Mouse (Mus musculus) limb, embryonic 14.5 days (tissue): Measurements from ENCODE around the gene Xlr5a. TPM values are rescaled to one million over a fixed set of nuclear protein-coding genes. Genes with fewer than 3 reads are reported as not detected.
"Not testable (repeated sequence)": the region's sequence is repeated elsewhere in the genome, so short reads cannot be mapped to it uniquely, and the experiment has no call there.

ENCODE experiments used
- ATAC-seq: fragments of 200-750 bp; cut with Nextera tagmentation; 2 replicates; pipeline ENCODE4 v1.8.0; 2017; ENCODE audit warnings: low read depth, moderate number of reproducible peaks, moderate TSS enrichment; ENCODE audit not compliant: low FRiP score
- DNase-seq: peaks from one replicate; pipeline ENCODE4 v3.0.0-alpha.2; 2015; ENCODE audit warnings: low spot score
- H3K27ac ChIP-seq: fragments of 300-500 bp; sonication (generic); replicated peaks from 2 replicates; pipeline ENCODE4 v1.5.1; 2014; ENCODE audit warnings: low read depth, mild to moderate bottlenecking, low read length, moderate library complexity, mixed read lengths
- H3K27me3 ChIP-seq: fragments of 300-500 bp; sonication (generic); 2 replicates; pipeline ENCODE4 v1.6.1; 2014; ENCODE audit warnings: low read length, mixed read lengths; ENCODE audit not compliant: control insufficient read depth, insufficient read depth
- H3K36me3 ChIP-seq: fragments of 300-500 bp; sonication (generic); 2 replicates; pipeline ENCODE4 v1.6.1; 2014; ENCODE audit warnings: mild to moderate bottlenecking, low read length, moderate library complexity, mixed read lengths; ENCODE audit not compliant: control insufficient read depth, insufficient read depth
- H3K4me1 ChIP-seq: fragments of 300-500 bp; sonication (generic); 2 replicates; pipeline ENCODE4 v1.6.1; 2014; ENCODE audit warnings: antibody characterized with exemption, low read length, mixed read lengths; ENCODE audit not compliant: control insufficient read depth, insufficient read depth
- H3K4me2 ChIP-seq: fragments of 300-500 bp; sonication (generic); replicated peaks from 2 replicates; pipeline ENCODE4 v1.6.1; 2014; ENCODE audit warnings: low read depth, mild to moderate bottlenecking, low read length, moderate library complexity; ENCODE audit not compliant: severe bottlenecking
- H3K4me3 ChIP-seq: fragments of 300-500 bp; sonication (generic); replicated peaks from 2 replicates; pipeline ENCODE4 v1.5.1; 2014; ENCODE audit warnings: low read length
- H3K9ac ChIP-seq: fragments of 300-500 bp; sonication (generic); 2 replicates; pipeline ENCODE4 v1.6.1; 2014; ENCODE audit warnings: mild to moderate bottlenecking, low read depth, low read length, moderate library complexity; ENCODE audit not compliant: severe bottlenecking
- H3K9me3 ChIP-seq: fragments of 300-500 bp; sonication (generic); 2 replicates; pipeline ENCODE4 v1.6.1; 2016; ENCODE audit warnings: low read length; ENCODE audit not compliant: control insufficient read depth
- POLR2A ChIP-seq: fragments of 200-500 bp; IDR thresholded peaks from 2 replicates; pipeline ENCODE4 v1.8.0; 2012; ENCODE audit warnings: inconsistent platforms, mild to moderate bottlenecking, moderate library complexity, borderline replicate concordance; ENCODE audit not compliant: insufficient read depth, insufficient read length; ENCODE audit errors: extremely low read depth
- WGBS: fragments of 180-500 bp; shearing (Covaris S2); extraction: QIAGEN DNeasy Blood & Tissue Kit; methylation state at CpG from one replicate; pipeline ENCODE4 v1.1.7; 2014; 5-methylcytosine and 5-hydroxymethylcytosine counted together
- polyA plus RNA-seq, 2 experiments: library from polyadenylated mRNA; depleted of rRNA in 1 of 2; stranded (reverse) in 1 of 2; unstranded in 1 of 2; fragments of >200 nt; fragmentation: Nextera tagmentation in 1 of 2; extraction: Ambion mirVana in 1 of 2; gene quantifications; 2 replicates each; pipeline versions ENCODE4 v1.2.1 to v1.2.3; 2012 to 2014

Xlr5a gene
- polyA plus RNA-seq, 2 experiments, result 0.06 to 0.12 TPM

DNA sequence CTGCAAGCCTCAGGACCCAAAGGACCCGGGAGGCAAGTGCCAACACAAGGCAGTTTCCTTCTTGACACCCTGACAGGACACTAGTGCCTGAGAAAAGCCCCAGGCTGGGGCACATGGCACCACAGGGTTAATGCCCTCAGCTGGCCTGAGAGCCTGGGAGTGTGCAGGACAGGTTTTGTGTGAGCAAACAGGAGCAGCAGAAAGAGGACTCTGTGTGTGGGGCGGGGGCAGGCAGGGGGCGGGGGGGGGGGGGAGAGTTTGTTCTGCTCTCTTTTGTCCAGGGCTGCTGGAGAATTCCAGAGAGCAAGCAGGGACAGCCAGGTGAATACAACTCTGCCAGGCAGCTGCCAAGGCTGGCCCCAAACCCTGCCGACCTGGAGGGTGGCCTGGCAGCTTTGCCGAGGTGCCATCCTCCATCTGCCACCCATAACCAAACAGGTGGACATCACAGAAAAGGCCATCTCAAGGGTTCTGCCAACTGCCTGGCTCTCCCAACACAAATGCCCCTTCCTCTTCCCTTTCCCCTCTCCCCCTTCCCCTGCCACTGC, 225.9 kb downstream of the Xlr5a start:
- H3K4me3 ChIP-seq, H3K9me3 ChIP-seq, H3K27me3 ChIP-seq, H3K27ac ChIP-seq, H3K4me1 ChIP-seq, DNase-seq, H3K9ac ChIP-seq, ATAC-seq, H3K36me3 ChIP-seq, H3K4me2 ChIP-seq: not testable (repeated sequence)
- no CpG with 5 or more reads among the region's 5 CpGs for WGBS

GRCm38 (mm10) chrX:73064415-73064793, 228.4 kb downstream of the Xlr5a start, which contains the start of gene Pnma3:
Gene Pnma3 (plus strand): TSS chrX:73064787.
- Histone ChIP-seq H3K4me1 (no peaks in the 10 kb centered on the region), H3K27me3 (no peaks in the 10 kb centered on the region), H3K27ac (no peak within 1 kb of the TSS), H3K9me3 (no peaks in the 10 kb centered on the region), H3K4me2 (peak within 1 kb of the TSS; percentile 42), H3K9ac (0 out of 2 replicates have a peak within 1 kb of the TSS, but pooled peaks have one; percentile 21), H3K4me3 (peak within 1 kb of the TSS; percentile 15), H3K36me3 (no peaks in the 10 kb centered on the region)
- no peak for ATAC-seq
- no peak for DNase-seq
- 18% methylated on average over 7 of the region's 7 CpGs for WGBS
- TF ChIP-seq POLR2A, result no peak

DNA sequence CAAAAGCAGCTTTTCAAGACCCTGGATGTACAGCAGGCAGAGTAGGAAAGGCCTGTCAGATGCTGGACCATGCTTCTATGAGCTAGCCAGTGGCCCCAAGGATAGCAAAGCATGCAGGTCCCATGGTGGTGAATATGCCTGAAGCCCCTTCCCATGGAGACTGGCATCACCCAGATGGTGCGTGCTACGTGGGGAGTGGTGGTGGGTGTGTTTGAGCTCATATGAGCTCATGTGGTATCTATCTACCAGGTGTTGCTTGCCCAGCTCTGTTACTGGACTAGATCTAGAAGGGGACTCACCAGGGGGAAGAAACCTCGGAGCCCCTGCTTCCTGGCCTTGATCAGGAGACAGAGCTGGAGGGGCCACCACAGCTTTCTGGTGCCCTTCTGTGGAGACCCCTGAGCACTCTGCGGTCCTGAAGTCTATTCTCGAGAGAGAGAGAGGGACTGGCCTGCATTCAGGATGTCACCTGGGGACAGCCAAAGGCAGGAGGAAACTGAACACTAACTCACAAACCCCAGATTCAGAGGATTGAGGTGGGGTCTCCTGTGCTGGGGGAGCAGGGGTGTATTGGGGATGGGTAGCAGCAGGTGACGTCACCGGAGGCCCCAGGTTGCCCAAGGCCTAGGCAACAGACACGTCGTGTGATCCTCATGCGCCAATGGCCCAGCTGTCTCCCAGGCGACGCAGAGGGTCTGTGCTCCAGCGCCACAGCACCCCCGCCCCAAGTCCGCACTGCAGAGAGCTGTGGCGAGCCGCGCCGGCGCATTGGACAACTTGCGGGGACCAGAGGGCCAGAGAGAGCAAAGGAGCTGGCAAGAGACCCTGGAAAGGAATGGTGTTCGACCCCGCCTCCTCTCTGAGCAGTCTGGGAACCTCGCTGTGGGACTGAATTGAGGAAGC, 229.0 kb downstream of the Xlr5a start:
- Histone ChIP-seq H3K4me3 (peak overlapping the region; percentile 15), H3K9me3 (no peaks in the 10 kb centered on the region), H3K27ac (no peak overlapping the region), H3K36me3 (no peaks in the 10 kb centered on the region), H3K27me3 (no peaks in the 10 kb centered on the region), H3K4me2 (peak overlapping the region; percentile 42), H3K4me1 (no peaks in the 10 kb centered on the region), H3K9ac (0 out of 2 replicates have a peak overlapping the region, but pooled peaks have one; percentile 21)
- 38% methylated on average over 21 of the region's 24 CpGs for WGBS
- no peak for TF ChIP-seq POLR2A
- ATAC-seq (0 out of 2 replicates have a peak, but pooled peaks have one; percentile 30), DNase-seq (no peak)

DNA sequence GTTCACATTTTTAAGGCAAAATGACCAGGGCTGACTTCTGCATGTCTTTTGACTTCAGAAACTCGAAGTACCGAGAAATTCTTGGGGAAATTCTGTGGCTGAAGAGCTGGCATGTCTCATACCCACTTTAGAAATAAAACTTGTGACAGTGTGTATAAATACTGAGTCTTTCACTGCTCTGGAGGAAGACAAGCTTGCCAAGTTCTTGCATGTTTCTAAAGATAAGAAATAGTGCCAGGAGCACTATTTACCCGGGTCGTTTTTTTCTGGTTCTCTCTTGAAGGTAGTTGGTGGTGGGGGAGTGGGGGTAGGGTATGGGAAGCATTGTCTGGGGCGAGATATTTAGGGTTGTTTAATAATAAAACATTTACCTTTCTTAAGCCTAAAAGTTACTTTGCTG, 230.5 kb downstream of the Xlr5a start:
- no peak for TF ChIP-seq POLR2A
- 40% methylated on average over 5 of the region's 5 CpGs for WGBS
- no peak for ATAC-seq

GRCm38 (mm10) chrX:73061528-73061927, 231.2 kb downstream of the Xlr5a start:
- Histone ChIP-seq H3K9me3 (no peaks in the 10 kb centered on the region), H3K4me1 (no peaks in the 10 kb centered on the region), H3K36me3 (no peaks in the 10 kb centered on the region), H3K9ac (no peak overlapping the region), H3K4me2 (no peak overlapping the region), H3K27ac (no peak overlapping the region), H3K4me3 (no peak overlapping the region), H3K27me3 (no peaks in the 10 kb centered on the region)
- WGBS, result 90% methylated on average over 1 of the region's 1 CpGs
- no peak for TF ChIP-seq POLR2A
- DNase-seq (no peak), ATAC-seq (no peak)

More for the DNA sequence above, 230.5 kb downstream of the Xlr5a start:
- H3K9ac ChIP-seq, result no peak overlapping the region
- H3K9me3 ChIP-seq, result no peaks in the 10 kb centered on the region
- no peaks in the 10 kb centered on the region for H3K36me3 ChIP-seq
- no peak overlapping the region for H3K27ac ChIP-seq
- no peaks in the 10 kb centered on the region for H3K27me3 ChIP-seq
- no peaks in the 10 kb centered on the region for H3K4me1 ChIP-seq
- H3K4me2 ChIP-seq, result no peak overlapping the region
- no peak for DNase-seq
- no peak overlapping the region for H3K4me3 ChIP-seq

Other genes starting within 250 kb of the Xlr5a start
- gene Pnma3, start 228.2 kb downstream of the Xlr5a start, polyA plus RNA-seq (2012; rRNA removed), result 0.90 and 1.1 TPM in 2 replicates
- 0.10 and 0.17 TPM in 2 replicates for gene Pnma3, start 228.2 kb downstream of the Xlr5a start, polyA plus RNA-seq (2014; fragmentation: Nextera tagmentation; extraction: Ambion mirVana)
- 0.13 and 1.3 TPM in 2 replicates for gene Xlr4a, start 210.5 kb downstream of the Xlr5a start, polyA plus RNA-seq (2012; rRNA removed)
- 1.1 TPM in 1 of 2 replicates, not detected in the other for gene Xlr4a, start 210.5 kb downstream of the Xlr5a start, polyA plus RNA-seq (2014; fragmentation: Nextera tagmentation; extraction: Ambion mirVana)
- gene Xlr3a, start 195.9 kb downstream of the Xlr5a start, polyA plus RNA-seq (2012; rRNA removed), result 0.87 and 3.8 TPM in 2 replicates
- gene Xlr3a, start 195.9 kb downstream of the Xlr5a start, polyA plus RNA-seq (2014; fragmentation: Nextera tagmentation; extraction: Ambion mirVana), result 1.4 and 1.6 TPM in 2 replicates
- 0.06 and 0.10 TPM in 2 replicates for gene Gm14685, start 175.9 kb downstream of the Xlr5a start, polyA plus RNA-seq (2012; rRNA removed)
- gene Gm14685, start 175.9 kb downstream of the Xlr5a start, polyA plus RNA-seq (2014; fragmentation: Nextera tagmentation; extraction: Ambion mirVana), result 0.18 TPM in 1 of 2 replicates, not detected in the other
- gene Xlr5b, start 144.2 kb downstream of the Xlr5a start, polyA plus RNA-seq (2012; rRNA removed), result not detected in 2 replicates
- gene Xlr5b, start 144.2 kb downstream of the Xlr5a start, polyA plus RNA-seq (2014; fragmentation: Nextera tagmentation; extraction: Ambion mirVana), result not detected in 2 replicates
- gene DXBay18, start 143.5 kb downstream of the Xlr5a start, polyA plus RNA-seq (2012; rRNA removed), result 0.05 and 0.16 TPM in 2 replicates
- gene DXBay18, start 143.5 kb downstream of the Xlr5a start, polyA plus RNA-seq (2014; fragmentation: Nextera tagmentation; extraction: Ambion mirVana), result 0.22 TPM in 1 of 2 replicates, not detected in the other
- gene Spin2d, start 116.0 kb downstream of the Xlr5a start, polyA plus RNA-seq (2012; rRNA removed), result not detected in 2 replicates
- not detected in 2 replicates for gene Spin2d, start 116.0 kb downstream of the Xlr5a start, polyA plus RNA-seq (2014; fragmentation: Nextera tagmentation; extraction: Ambion mirVana)
- 5.9 and 17.4 TPM in 2 replicates for gene Xlr3b, start 100.8 kb downstream of the Xlr5a start, polyA plus RNA-seq (2012; rRNA removed)
- 4.6 and 10.2 TPM in 2 replicates for gene Xlr3b, start 100.8 kb downstream of the Xlr5a start, polyA plus RNA-seq (2014; fragmentation: Nextera tagmentation; extraction: Ambion mirVana)
- gene Xlr4b, start 78.6 kb downstream of the Xlr5a start, polyA plus RNA-seq (2012; rRNA removed), result 0.29 and 0.98 TPM in 2 replicates
- gene Xlr4b, start 78.6 kb downstream of the Xlr5a start, polyA plus RNA-seq (2014; fragmentation: Nextera tagmentation; extraction: Ambion mirVana), result 0.30 and 1.3 TPM in 2 replicates
- gene F8a, start 64.7 kb downstream of the Xlr5a start, polyA plus RNA-seq (2012; rRNA removed), result 6.9 and 10.1 TPM in 2 replicates
- 11.9 and 12.3 TPM in 2 replicates for gene F8a, start 64.7 kb downstream of the Xlr5a start, polyA plus RNA-seq (2014; fragmentation: Nextera tagmentation; extraction: Ambion mirVana)
- 0.47 TPM in 1 of 2 replicates, not detected in the other for gene Xlr4c, start 49.8 kb downstream of the Xlr5a start, polyA plus RNA-seq (2012; rRNA removed)
- not detected in 2 replicates for gene Xlr4c, start 49.8 kb downstream of the Xlr5a start, polyA plus RNA-seq (2014; fragmentation: Nextera tagmentation; extraction: Ambion mirVana)
- gene Xlr3c, start 27.6 kb downstream of the Xlr5a start, polyA plus RNA-seq (2012; rRNA removed), result 0.24 and 0.38 TPM in 2 replicates
- 0.12 and 0.41 TPM in 2 replicates for gene Xlr3c, start 27.6 kb downstream of the Xlr5a start, polyA plus RNA-seq (2014; fragmentation: Nextera tagmentation; extraction: Ambion mirVana)
- not detected in 2 replicates for gene Xlr5c, start within 50 bp of the Xlr5a start, polyA plus RNA-seq (2012; rRNA removed)
- not detected in 2 replicates for gene Xlr5c, start within 50 bp of the Xlr5a start, polyA plus RNA-seq (2014; fragmentation: Nextera tagmentation; extraction: Ambion mirVana)
- not detected in 2 replicates for gene Gm45015, start 43.9 kb upstream of the Xlr5a start, polyA plus RNA-seq (2012; rRNA removed)
- not detected in 2 replicates for gene Gm45015, start 43.9 kb upstream of the Xlr5a start, polyA plus RNA-seq (2014; fragmentation: Nextera tagmentation; extraction: Ambion mirVana)
- 38.1 and 48.7 TPM in 2 replicates for gene Zfp275, start 49.6 kb upstream of the Xlr5a start, polyA plus RNA-seq (2012; rRNA removed)
- 24.0 and 25.7 TPM in 2 replicates for gene Zfp275, start 49.6 kb upstream of the Xlr5a start, polyA plus RNA-seq (2014; fragmentation: Nextera tagmentation; extraction: Ambion mirVana)
- gene Gm18336, start 105.8 kb upstream of the Xlr5a start, polyA plus RNA-seq (2012; rRNA removed), result not detected in 2 replicates
- not detected in 2 replicates for gene Gm18336, start 105.8 kb upstream of the Xlr5a start, polyA plus RNA-seq (2014; fragmentation: Nextera tagmentation; extraction: Ambion mirVana)
- 0.35 and 0.49 TPM in 2 replicates for gene Zfp92, start 118.1 kb upstream of the Xlr5a start, polyA plus RNA-seq (2012; rRNA removed)
- gene Zfp92, start 118.1 kb upstream of the Xlr5a start, polyA plus RNA-seq (2014; fragmentation: Nextera tagmentation; extraction: Ambion mirVana), result 0.12 and 0.25 TPM in 2 replicates
- 0.83 and 0.87 TPM in 2 replicates for gene Trex2, start 142.4 kb upstream of the Xlr5a start, polyA plus RNA-seq (2012; rRNA removed)
- gene Trex2, start 142.4 kb upstream of the Xlr5a start, polyA plus RNA-seq (2014; fragmentation: Nextera tagmentation; extraction: Ambion mirVana), result 0.93 and 0.99 TPM in 2 replicates
- gene Haus7, start 166.1 kb upstream of the Xlr5a start, polyA plus RNA-seq (2012; rRNA removed), result 39.6 and 48.7 TPM in 2 replicates
- 56.1 and 61.6 TPM in 2 replicates for gene Haus7, start 166.1 kb upstream of the Xlr5a start, polyA plus RNA-seq (2014; fragmentation: Nextera tagmentation; extraction: Ambion mirVana)
- gene Bgn, start 190.6 kb upstream of the Xlr5a start, polyA plus RNA-seq (2012; rRNA removed), result 399 and 527 TPM in 2 replicates
- 223 and 226 TPM in 2 replicates for gene Bgn, start 190.6 kb upstream of the Xlr5a start, polyA plus RNA-seq (2014; fragmentation: Nextera tagmentation; extraction: Ambion mirVana)
- gene Atp2b3, start 210.1 kb upstream of the Xlr5a start, polyA plus RNA-seq (2012; rRNA removed), result 0.77 and 0.79 TPM in 2 replicates
- gene Atp2b3, start 210.1 kb upstream of the Xlr5a start, polyA plus RNA-seq (2014; fragmentation: Nextera tagmentation; extraction: Ambion mirVana), result 0.64 and 0.65 TPM in 2 replicates